Mouse (Mus musculus): ENCODE measurements at regions not wholly inside any gene's neighbourhood (a gene's known extent, or its start where the extent isn't known, plus 50 kb on each side); places are given as distances from the start of the nearest gene placed in this dataset.

DNA sequence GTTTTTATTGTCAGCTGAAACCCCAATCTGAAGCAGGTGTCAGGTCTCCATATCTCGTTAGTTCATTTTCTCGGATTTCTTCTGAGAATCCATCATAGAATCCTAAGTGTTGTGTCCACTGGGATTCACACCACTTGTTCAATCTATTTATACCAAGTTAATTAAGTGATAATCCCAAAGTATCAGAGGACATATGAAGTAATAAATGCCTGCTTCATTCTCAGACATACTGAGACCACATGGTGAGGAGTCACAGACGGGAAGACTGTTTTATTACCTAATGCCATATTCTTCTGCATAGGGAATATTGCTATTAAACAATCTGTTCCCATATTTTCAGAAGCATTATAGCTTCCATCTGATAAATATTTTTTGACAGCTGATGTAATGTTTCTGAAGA lies 863.5 kb downstream of the Pdha2 start:
- Histone ChIP-seq H3K36me3 (no peaks in the 10 kb centered on the region), H3K27me3 (no peaks in the 10 kb centered on the region), H3K4me3 (no peak overlapping the region), H3K4me2 (no peak overlapping the region), H3K27ac (no peak overlapping the region), H3K9ac (no peak overlapping the region), H3K4me1 (replicated peaks) (no peaks in the 10 kb centered on the region), H3K9me3 (no peaks in the 10 kb centered on the region)
- WGBS = 50% methylated on average over 3 of the region's 3 CpGs
- no peak for ATAC-seq (ENCODE audit: low FRiP score)

DNA sequence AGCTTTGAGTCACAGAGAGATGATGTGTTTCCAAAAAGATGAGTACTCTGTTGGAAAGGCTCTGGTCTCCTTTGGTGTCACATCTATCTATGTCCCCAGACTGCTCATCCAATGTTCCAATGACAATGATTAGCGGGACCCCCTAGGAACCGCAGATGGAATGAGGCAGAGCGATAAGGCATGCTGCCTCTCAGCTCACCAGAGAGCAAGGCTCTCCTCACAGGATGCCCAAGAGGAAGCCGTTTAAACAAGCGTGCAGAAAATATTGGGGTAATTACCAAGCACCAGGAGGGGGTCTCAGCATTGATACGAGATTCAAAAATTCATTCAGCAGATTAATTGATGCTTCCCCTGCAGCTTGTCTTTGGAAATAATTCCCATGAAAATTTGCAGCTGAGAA lies 871.5 kb downstream of the Pdha2 start:
- H3K27me3 ChIP-seq = no peaks in the 10 kb centered on the region
- H3K4me2 ChIP-seq = no peak overlapping the region
- H3K4me1 ChIP-seq (replicated peaks) = peaks cover 5% of the 10 kb centered on the region
- no peaks in the 10 kb centered on the region for H3K9me3 ChIP-seq
- no peak overlapping the region for H3K27ac ChIP-seq
- ATAC-seq (ENCODE audit: low FRiP score) = peak; percentile 46; the same call in 1 of the 2 replicates
- 39% methylated on average over 6 of the region's 6 CpGs for WGBS
- no peaks in the 10 kb centered on the region for H3K36me3 ChIP-seq
- no peak overlapping the region for H3K4me3 ChIP-seq
- H3K9ac ChIP-seq = no peak overlapping the region

DNA sequence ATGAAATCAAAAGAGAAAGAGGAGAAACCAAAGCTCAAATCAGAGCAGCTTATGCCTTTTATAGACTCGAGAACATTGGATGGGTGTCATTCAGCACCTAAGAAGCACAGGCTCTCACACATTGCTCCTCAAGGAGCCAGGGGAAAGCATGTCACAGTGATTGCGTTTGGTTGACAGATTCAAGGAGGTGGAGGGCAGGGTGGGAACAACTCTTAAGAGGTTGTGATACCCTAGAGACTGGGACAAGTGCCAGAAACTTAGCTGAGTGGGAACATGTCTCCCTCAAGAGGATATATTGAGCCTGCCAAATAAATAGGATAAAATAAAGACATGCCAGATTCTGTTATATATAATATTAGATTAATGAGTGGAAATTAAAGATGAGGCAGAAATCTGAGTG lies 898.4 kb downstream of the Pdha2 start:
- no peak overlapping the region for H3K9ac ChIP-seq
- H3K27me3 ChIP-seq = no peaks in the 10 kb centered on the region
- no peaks in the 10 kb centered on the region for H3K9me3 ChIP-seq
- no peaks in the 10 kb centered on the region for H3K36me3 ChIP-seq
- H3K4me3 ChIP-seq = no peak overlapping the region
- 56% methylated on average over 2 of the region's 2 CpGs for WGBS
- no peak overlapping the region for H3K4me2 ChIP-seq
- no peak overlapping the region for H3K27ac ChIP-seq
- H3K4me1 ChIP-seq (replicated peaks) = no peaks in the 10 kb centered on the region
- no peak for ATAC-seq (ENCODE audit: low FRiP score)

DNA sequence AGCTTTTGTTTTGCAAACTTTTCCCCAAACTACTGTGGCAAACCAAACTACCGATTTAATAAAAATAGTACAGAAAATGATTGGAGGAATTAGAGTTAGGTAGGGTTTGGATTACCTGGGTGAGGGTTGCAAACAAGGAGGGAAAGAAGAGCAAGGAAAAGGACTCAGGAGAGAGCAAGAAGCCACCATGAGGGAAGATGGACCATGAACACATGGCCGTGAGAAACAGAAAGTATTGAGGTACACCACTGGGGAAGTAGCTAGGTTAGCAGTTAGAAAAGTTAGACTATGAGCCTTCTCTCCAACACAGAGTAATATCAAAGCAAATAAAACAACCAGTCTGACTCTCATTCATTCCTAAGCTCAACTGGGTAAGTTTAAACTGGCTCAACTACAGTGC lies 912.8 kb downstream of the Pdha2 start:
- Histone ChIP-seq H3K27me3 (no peaks in the 10 kb centered on the region), H3K4me1 (replicated peaks) (no peaks in the 10 kb centered on the region), H3K27ac (no peak overlapping the region), H3K9ac (no peak overlapping the region), H3K36me3 (no peaks in the 10 kb centered on the region), H3K4me3 (no peak overlapping the region), H3K9me3 (no peaks in the 10 kb centered on the region), H3K4me2 (no peak overlapping the region)
- no peak for ATAC-seq (ENCODE audit: low FRiP score)
- 80% methylated on average over 2 of the region's 2 CpGs for WGBS

All from hindbrain, embryonic 13.5 days (tissue).